8 mouse cellular contexts compared by ENCODE assay signal in genomic region chr13:83732283-83733121, GRCm38 (mm10).
DNase-seq lines count a peak whose midpoint lies in the region; ATAC-seq and TF ChIP-seq lines count a peak whose summit lies in the region.

No protein-coding gene starts in this region.

- ATAC-seq in embryonic facial prominence, embryonic 11.5 days (replicated peaks; ENCODE audit: insufficient number of reproducible peaks, low FRiP score, low TSS enrichment, low read depth), result no peak
- ATAC-seq in monocyte, adult 5-6 weeks (replicated peaks; ENCODE audit: insufficient number of reproducible peaks, low FRiP score, low TSS enrichment, poor library complexity, severe bottlenecking), result 0 out of 2 replicates have a peak, but pooled peaks have one; percentile 25

- WGBS in embryonic facial prominence, embryonic 11.5 days, result under 1% methylated on average over 31 of the region's 31 CpGs

- intact Hi-C loops in gastrocnemius, adult 2 months (cut with DNase I), result no loop called here

- TF ChIP-seq POLR2A in MEL (IDR thresholded peaks at IDR 0.05; ENCODE audit: control insufficient read depth in 1 of 2, insufficient read depth in 1 of 2, low read depth in 1 of 2, low read length in 2 of 2, poor library complexity in 1 of 2), result peak in 1 of 2 experiments; percentile 72; a peak in 2 of 4 replicates

- no peak for DNase-seq in gastrocnemius, adult 2 months
- DNase-seq in gastrocnemius, adult 18-20 months (ENCODE audit: low spot score), result no peak
- peak; percentile 89 for DNase-seq in MEL (ENCODE audit: low read depth, low spot score)
- peak; percentile 56 for DNase-seq in embryonic facial prominence, embryonic 11.5 days (ENCODE audit: low spot score)
- peak; percentile 45 for DNase-seq in kidney, postnatal 10 days
- DNase-seq in gastrocnemius, adult 8-10 months (ENCODE audit: low spot score in 2 of 2), result no peak
- no peak for DNase-seq in urinary bladder, postnatal 36 days (ENCODE audit: low spot score in 2 of 2)

- H3K9me3 ChIP-seq in MEL (replicated peaks; ENCODE audit: insufficient read depth, low read length), result no peaks in the 10 kb centered on the region
- H3K9me3 ChIP-seq in embryonic facial prominence, embryonic 11.5 days (replicated peaks; ENCODE audit: control insufficient read depth, low read length), result no peaks in the 10 kb centered on the region

- peak overlapping the region; percentile 97 for H3K9ac ChIP-seq in MEL (ENCODE audit: control insufficient read depth, low read depth, low read length, poor library complexity, severe bottlenecking)
- H3K9ac ChIP-seq in embryonic facial prominence, embryonic 11.5 days (replicated peaks; ENCODE audit: low read length), result peak overlapping the region; percentile 45

- H3K27me3 ChIP-seq in MEL (ENCODE audit: control insufficient read depth in 1 of 2, insufficient read depth in 2 of 2, low read length in 2 of 2), result no peaks in the 10 kb centered on the region
- H3K27me3 ChIP-seq in embryonic facial prominence, embryonic 11.5 days (ENCODE audit: control insufficient read depth, insufficient read depth, low read length), result peaks cover 30% of the 10 kb centered on the region

- TF ChIP-seq CTCF in gastrocnemius, adult 2 months (IDR thresholded peaks at IDR 0.05), result no peak
- TF ChIP-seq CTCF in MEL (IDR thresholded peaks at IDR 0.05 in 2 of 3, conservative IDR thresholded peaks at IDR 0.05 in 1 of 3; ENCODE audit: control insufficient read depth in 1 of 3, insufficient read depth in 1 of 3, low read depth in 2 of 3, low read length in 3 of 3, poor library complexity in 1 of 3, severe bottlenecking in 1 of 3), result no peak

- TF ChIP-seq EP300 in MEL (IDR thresholded peaks at IDR 0.05; ENCODE audit: low read depth in 1 of 2, low read length in 2 of 2), result 0 out of 4 replicates have a peak, but pooled peaks have one; percentile 5 to 6

- H3K4me1 ChIP-seq in MEL (ENCODE audit: control insufficient read depth in 1 of 2, insufficient read depth in 2 of 2, low read length in 2 of 2), result peaks cover 3 to 6% of the 10 kb centered on the region in 2 experiments; a peak in 2 of 4 replicates
- no peaks in the 10 kb centered on the region for H3K4me1 ChIP-seq in embryonic facial prominence, embryonic 11.5 days (ENCODE audit: control insufficient read depth, insufficient read depth, low read length)

- no peak for TF ChIP-seq RAD21 in MEL (IDR thresholded peaks at IDR 0.05; ENCODE audit: low read depth, low read length)

- H3K27ac ChIP-seq in gastrocnemius, adult 2 months, result no peak overlapping the region
- H3K27ac ChIP-seq in MEL (ENCODE audit: control insufficient read depth, low read depth, low read length), result peak overlapping the region; percentile 70
- 0 out of 2 replicates have a peak overlapping the region, but pooled peaks have one; percentile 28 for H3K27ac ChIP-seq in embryonic facial prominence, embryonic 11.5 days (replicated peaks; ENCODE audit: low read depth, low read length)

- peak overlapping the region; percentile 9; the same call in 1 of the 2 replicates for H3K4me3 ChIP-seq in gastrocnemius, adult 2 months
- peak overlapping the region; percentile 85 to 89 for H3K4me3 ChIP-seq in MEL (ENCODE audit: control insufficient read depth in 1 of 2, insufficient read depth in 1 of 2, low read depth in 2 of 2, low read length in 2 of 2)
- H3K4me3 ChIP-seq in embryonic facial prominence, embryonic 11.5 days (ENCODE audit: low read depth, low read length), result peak overlapping the region; percentile 33

- H3K36me3 ChIP-seq in MEL (ENCODE audit: control insufficient read depth in 1 of 2, insufficient read depth in 2 of 2, low read length in 2 of 2), result peaks cover 0 to 4% of the 10 kb centered on the region in 2 experiments; a peak in 3 of 4 replicates
- H3K36me3 ChIP-seq in embryonic facial prominence, embryonic 11.5 days (replicated peaks; ENCODE audit: control insufficient read depth, insufficient read depth, low read depth, low read length), result no peaks in the 10 kb centered on the region

- peaks cover 26% of the 10 kb centered on the region for H3K79me2 ChIP-seq in MEL (ENCODE audit: control insufficient read depth, insufficient read depth, low read length, poor library complexity)

- peak overlapping the region; percentile 13 for H3K4me2 ChIP-seq in embryonic facial prominence, embryonic 11.5 days (ENCODE audit: low read depth, low read length)

TF ChIP-seq in MEL, 35 proteins besides CTCF, POLR2A, EP300 and RAD21:
- peak; percentile 78; the same call in 1 of the 2 replicates for TF ChIP-seq MAZ (IDR thresholded peaks at IDR 0.05; ENCODE audit: low read depth, low read length)
- TF ChIP-seq BHLHE40 (IDR thresholded peaks at IDR 0.05; ENCODE audit: borderline replicate concordance, low read depth, low read length), result 0 out of 2 replicates have a peak, but pooled peaks have one; percentile 3
- 0 out of 2 replicates have a peak, but pooled peaks have one; percentile 33 for TF ChIP-seq KAT2A (conservative IDR thresholded peaks at IDR 0.05; ENCODE audit: low read depth, low read length)
- peak; percentile 64 for TF ChIP-seq SIN3A (IDR thresholded peaks at IDR 0.05; ENCODE audit: low read length)
- no peak for TF ChIP-seq SMC3 (IDR thresholded peaks at IDR 0.05; ENCODE audit: low read depth, low read length)
- TF ChIP-seq CHD1 (IDR thresholded peaks at IDR 0.05; ENCODE audit: low read depth, low read length), result peak; percentile 37
- TF ChIP-seq TCF12 (IDR thresholded peaks at IDR 0.05; ENCODE audit: low read depth, low read length), result peak; percentile 40; the same call in 1 of the 2 replicates
- peak; percentile 75 for TF ChIP-seq ZNF384 (IDR thresholded peaks at IDR 0.05; ENCODE audit: low read depth, low read length)
- peak; percentile 64 for TF ChIP-seq NELFE (IDR thresholded peaks at IDR 0.05; ENCODE audit: low read depth, low read length)
- peak; percentile 48; the same call in 1 of the 2 replicates for TF ChIP-seq ZMIZ1 (IDR thresholded peaks at IDR 0.05; ENCODE audit: low read depth, low read length)
- peak; percentile 48; the same call in 1 of the 2 replicates for TF ChIP-seq MYC (IDR thresholded peaks at IDR 0.05; ENCODE audit: low read depth, low read length)
- TF ChIP-seq MEF2A (IDR thresholded peaks at IDR 0.05; ENCODE audit: extremely low read depth, insufficient replicate concordance, low read depth, low read length, poor library complexity, severe bottlenecking), result no peak
- peak; percentile 87 for TF ChIP-seq TBP (IDR thresholded peaks at IDR 0.05; ENCODE audit: low read depth, low read length)
- no peak for TF ChIP-seq E2F4 (IDR thresholded peaks at IDR 0.05; ENCODE audit: borderline replicate concordance, low read depth, low read length)
- TF ChIP-seq HCFC1 (IDR thresholded peaks at IDR 0.05; ENCODE audit: low read depth, low read length), result no peak
- peak; percentile 67 for TF ChIP-seq MAX (IDR thresholded peaks at IDR 0.05; ENCODE audit: low read length)
- 0 out of 2 replicates have a peak, but pooled peaks have one; percentile 15 for TF ChIP-seq ZC3H11A (IDR thresholded peaks at IDR 0.05; ENCODE audit: low read depth, low read length)
- no peak for TF ChIP-seq MAFK (IDR thresholded peaks at IDR 0.05; ENCODE audit: borderline replicate concordance, low read depth, low read length)
- TF ChIP-seq MXI1 (IDR thresholded peaks at IDR 0.05; ENCODE audit: low read depth, low read length), result peak; percentile 54
- TF ChIP-seq USF2 (IDR thresholded peaks at IDR 0.05; ENCODE audit: borderline replicate concordance in 1 of 2, insufficient read depth in 1 of 2, low read depth in 1 of 2, low read length in 2 of 2), result no peak
- TF ChIP-seq POLR2AphosphoS2 (IDR thresholded peaks at IDR 0.05; ENCODE audit: low read length), result peak; percentile 73; the same call in 1 of the 2 replicates
TF ChIP-seq in MEL: peak in this region for 15.

Comparison
In these comparisons a context has a peak if more than half of its experiments do, and no peak if none do; other contexts are left out.
1. DNase-seq: peak in MEL (single experiment), embryonic facial prominence, embryonic 11.5 days (single experiment) and kidney, postnatal 10 days (single experiment); none in gastrocnemius, adult 2 months (single experiment), gastrocnemius, adult 18-20 months (single experiment), gastrocnemius, adult 8-10 months (0 of 2) and urinary bladder, postnatal 36 days (0 of 2).
2. H3K4me3 ChIP-seq: peak in every context shown above with its lines; median percentile 87 in MEL; 33 in embryonic facial prominence, embryonic 11.5 days; 9 in gastrocnemius, adult 2 months.